Mouse (Mus musculus) forebrain, embryonic 16.5 days (tissue): ENCODE results near the gene Il4i1. TPM values are rescaled to one million over a fixed set of nuclear protein-coding genes. Genes with fewer than 3 reads are reported as not detected.
A peak's percentile ranks its signal among the peaks of the same experiment; 100 is the strongest.

Source experiments
- ATAC-seq: fragments of 200-750 bp; cut with Nextera tagmentation; 2 replicates; pipeline ENCODE4 v1.8.0; 2017; ENCODE audit warnings: mild to moderate bottlenecking, moderate library complexity
- H3K27ac ChIP-seq: fragments of 300-500 bp; sonication (generic); 2 replicates; pipeline ENCODE4 v1.5.1; 2014; ENCODE audit warnings: low read length, control low read depth
- H3K27me3 ChIP-seq: fragments of 300-500 bp; sonication (generic); replicated peaks from 2 replicates; pipeline ENCODE4 v1.6.1; 2014; ENCODE audit warnings: low read length; ENCODE audit not compliant: control insufficient read depth, insufficient read depth
- H3K36me3 ChIP-seq: fragments of 300-500 bp; sonication (generic); 2 replicates; pipeline ENCODE4 v1.6.1; 2014; ENCODE audit not compliant: control insufficient read depth, insufficient read depth
- H3K4me1 ChIP-seq: fragments of 300-500 bp; sonication (generic); replicated peaks from 2 replicates; pipeline ENCODE4 v1.6.1; 2014; ENCODE audit warnings: low read length; ENCODE audit not compliant: control insufficient read depth, insufficient read depth
- H3K4me2 ChIP-seq: fragments of 300-500 bp; sonication (generic); 2 replicates; pipeline ENCODE4 v1.6.1; 2014; ENCODE audit warnings: mild to moderate bottlenecking, low read length, control low read depth
- H3K4me3 ChIP-seq: fragments of 300-500 bp; sonication (generic); replicated peaks from 2 replicates; pipeline ENCODE4 v1.5.1; 2014; ENCODE audit warnings: mild to moderate bottlenecking, low read length, control low read depth
- H3K9ac ChIP-seq: fragments of 300-500 bp; sonication (generic); replicated peaks from 2 replicates; pipeline ENCODE4 v1.6.1; 2014; ENCODE audit warnings: low read depth, low read length, control low read depth
- H3K9me3 ChIP-seq: fragments of 300-500 bp; sonication (generic); 2 replicates; pipeline ENCODE4 v1.6.1; 2016; ENCODE audit warnings: low read length; ENCODE audit not compliant: control insufficient read depth
- WGBS: fragments of 180-500 bp; shearing (Covaris S2); extraction: QIAGEN DNeasy Blood & Tissue Kit; methylation state at CpG from one replicate; pipeline ENCODE4 v1.1.7; 2014; 5-methylcytosine and 5-hydroxymethylcytosine counted together
- polyA plus RNA-seq: library from polyadenylated mRNA; unstranded; fragments of >200 nt; fragmentation: Nextera tagmentation; extraction: Ambion mirVana; gene quantifications from 2 replicates; pipeline ENCODE4 v1.2.1, GENCODE M21; 2015

Il4i1 gene
- polyA plus RNA-seq, 1 experiment from 2014 or later = 0.44 TPM

- H3K27ac ChIP-seq = no peak overlapping the region
- peak overlapping the region; percentile 80 for H3K9ac ChIP-seq
- H3K4me1 ChIP-seq = peaks cover 40% of the 10 kb centered on the region
- ATAC-seq = no peak
- no peaks in the 10 kb centered on the region for H3K9me3 ChIP-seq
- H3K27me3 ChIP-seq = no peaks in the 10 kb centered on the region
- 79% methylated on average over 8 of the region's 8 CpGs for WGBS
- peak overlapping the region; percentile 71 for H3K4me3 ChIP-seq
- peak overlapping the region; percentile 73 for H3K4me2 ChIP-seq
- H3K36me3 ChIP-seq = peaks cover 5% of the 10 kb centered on the region
Measured at GRCm38 (mm10) chr7:44850789-44851624, 34.8 kb downstream of the Il4i1 start.

GRCm38 (mm10) chr7:44851625-44852234 is 35.5 kb downstream of the Il4i1 start:
- Histone ChIP-seq H3K4me2 (no peak overlapping the region), H3K36me3 (peaks cover 4% of the 10 kb centered on the region; the same call in 1 of the 2 replicates), H3K4me1 (peaks cover 43% of the 10 kb centered on the region), H3K9me3 (no peaks in the 10 kb centered on the region), H3K9ac (no peak overlapping the region), H3K27me3 (no peaks in the 10 kb centered on the region), H3K4me3 (no peak overlapping the region), H3K27ac (no peak overlapping the region)
- WGBS = 92% methylated on average over 12 of the region's 12 CpGs
- no peak for ATAC-seq

GRCm38 (mm10) chr7:44852259-44853027 is 36.3 kb downstream of the Il4i1 start:
- peaks cover 42% of the 10 kb centered on the region for H3K4me1 ChIP-seq
- H3K4me2 ChIP-seq = no peak overlapping the region
- WGBS = 91% methylated on average over 36 of the region's 36 CpGs
- ATAC-seq = no peak
- peaks cover 4% of the 10 kb centered on the region; the same call in 1 of the 2 replicates for H3K36me3 ChIP-seq
- no peak overlapping the region for H3K4me3 ChIP-seq
- H3K9me3 ChIP-seq = no peaks in the 10 kb centered on the region
- H3K27ac ChIP-seq = no peak overlapping the region
- no peak overlapping the region for H3K9ac ChIP-seq
- no peaks in the 10 kb centered on the region for H3K27me3 ChIP-seq

- Histone ChIP-seq H3K9me3 (no peaks in the 10 kb centered on the region), H3K4me3 (no peak overlapping the region), H3K9ac (no peak overlapping the region), H3K27ac (no peak overlapping the region), H3K4me2 (no peak overlapping the region), H3K36me3 (peaks cover 4% of the 10 kb centered on the region; the same call in 1 of the 2 replicates), H3K4me1 (peaks cover 42% of the 10 kb centered on the region), H3K27me3 (no peaks in the 10 kb centered on the region)
- no peak for ATAC-seq
- 90% methylated on average over 2 of the region's 2 CpGs for WGBS
Measured at GRCm38 (mm10) chr7:44853065-44853464, 36.9 kb downstream of the Il4i1 start.

- 28% methylated on average over 26 of the region's 26 CpGs for WGBS
- Histone ChIP-seq H3K27me3 (no peaks in the 10 kb centered on the region), H3K4me2 (peak overlapping the region; percentile 78), H3K27ac (peak overlapping the region; percentile 89), H3K9ac (peak overlapping the region; percentile 69), H3K4me1 (peaks cover 47% of the 10 kb centered on the region), H3K36me3 (peaks cover 4% of the 10 kb centered on the region; the same call in 1 of the 2 replicates), H3K9me3 (no peaks in the 10 kb centered on the region), H3K4me3 (peak overlapping the region; percentile 50)
- ATAC-seq = no peak
Measured at GRCm38 (mm10) chr7:44853596-44854355, 37.6 kb downstream of the Il4i1 start.

GRCm38 (mm10) chr7:44854356-44855031 is 38.3 kb downstream of the Il4i1 start:
- Histone ChIP-seq H3K27ac (peak overlapping the region; percentile 89), H3K9ac (peak overlapping the region; percentile 69), H3K9me3 (no peaks in the 10 kb centered on the region), H3K4me2 (peak overlapping the region; percentile 78), H3K4me1 (peaks cover 47% of the 10 kb centered on the region), H3K27me3 (no peaks in the 10 kb centered on the region), H3K4me3 (peak overlapping the region; percentile 50), H3K36me3 (peaks cover 4% of the 10 kb centered on the region; the same call in 1 of the 2 replicates)
- 4% methylated on average over 45 of the region's 45 CpGs for WGBS
- peak; percentile 10; the same call in 1 of the 2 replicates for ATAC-seq

GRCm38 (mm10) chr7:44855036-44855435 is 38.8 kb downstream of the Il4i1 start:
- Histone ChIP-seq H3K9ac (peak overlapping the region; percentile 69), H3K27ac (peak overlapping the region; percentile 89), H3K36me3 (peaks cover 4% of the 10 kb centered on the region; the same call in 1 of the 2 replicates), H3K4me1 (peaks cover 47% of the 10 kb centered on the region), H3K9me3 (no peaks in the 10 kb centered on the region), H3K4me2 (peak overlapping the region; percentile 78), H3K27me3 (no peaks in the 10 kb centered on the region), H3K4me3 (peak overlapping the region; percentile 50)
- WGBS = 31% methylated on average over 10 of the region's 10 CpGs
- ATAC-seq = no peak

- H3K36me3 ChIP-seq = peaks cover 4% of the 10 kb centered on the region; the same call in 1 of the 2 replicates
- H3K9me3 ChIP-seq = no peaks in the 10 kb centered on the region
- H3K4me1 ChIP-seq = peaks cover 44% of the 10 kb centered on the region
- 0 out of 2 replicates have a peak, but pooled peaks have one; percentile 3 for ATAC-seq
- no peak overlapping the region for H3K9ac ChIP-seq
- no peaks in the 10 kb centered on the region for H3K27me3 ChIP-seq
- WGBS = 69% methylated on average over 9 of the region's 9 CpGs
- peak overlapping the region; percentile 87; the same call in 1 of the 2 replicates for H3K27ac ChIP-seq
- H3K4me2 ChIP-seq = peak overlapping the region; percentile 61
- H3K4me3 ChIP-seq = peak overlapping the region; percentile 67
Measured at GRCm38 (mm10) chr7:44856265-44856916, 40.2 kb downstream of the Il4i1 start.
